Mouse (Mus musculus) erythroblast, embryonic 14.5 days (primary cell): Measurements from ENCODE around the gene Tmem30b.

Experiments
- GATA1 ChIP-seq: IDR thresholded peaks from 2 replicates; pipeline ENCODE4 v1.6.1; 2012; ENCODE audit warnings: low read length, inconsistent platforms, mixed read lengths
- TAL1 ChIP-seq: IDR thresholded peaks from 3 replicates; pipeline ENCODE4 v1.6.1; 2012; ENCODE audit warnings: low read length, inconsistent platforms, mixed read lengths

- TF ChIP-seq GATA1 = no peak
- TF ChIP-seq TAL1 = no peak
Measured at GRCm38 (mm10) chr12:73591625-73592024, 45.4 kb upstream of the Tmem30b start.
